Mouse (Mus musculus) liver, embryonic 12.5 days (tissue): Measurements from ENCODE around the gene Slc22a22. TPM values are rescaled to one million over a fixed set of nuclear protein-coding genes. Genes with fewer than 3 reads are reported as not detected.

Source experiments
- ATAC-seq: fragments of 200-750 bp; cut with Nextera tagmentation; 2 replicates; pipeline ENCODE4 v1.8.0; 2017; ENCODE audit warnings: moderate number of reproducible peaks, mild to moderate bottlenecking, moderate library complexity
- H3K27ac ChIP-seq: fragments of 300-500 bp; sonication (generic); 2 replicates; pipeline ENCODE4 v1.5.1; 2016; ENCODE audit warnings: mild to moderate bottlenecking
- H3K27me3 ChIP-seq: fragments of 300-500 bp; sonication (generic); replicated peaks from 2 replicates; pipeline ENCODE4 v1.6.1; 2016; ENCODE audit warnings: mild to moderate bottlenecking, moderate library complexity
- H3K36me3 ChIP-seq: fragments of 300-500 bp; sonication (generic); 2 replicates; pipeline ENCODE4 v1.6.1; 2016; ENCODE audit warnings: mild to moderate bottlenecking, moderate library complexity
- H3K4me1 ChIP-seq: fragments of 300-500 bp; sonication (generic); 2 replicates; pipeline ENCODE4 v1.6.1; 2016
- H3K4me2 ChIP-seq: fragments of 300-500 bp; sonication (generic); 2 replicates; pipeline ENCODE4 v1.6.1; 2016; ENCODE audit warnings: mild to moderate bottlenecking, moderate library complexity
- H3K4me3 ChIP-seq: fragments of 300-500 bp; sonication (generic); 2 replicates; pipeline ENCODE4 v1.5.1; 2016; ENCODE audit warnings: mild to moderate bottlenecking, moderate library complexity
- H3K9ac ChIP-seq: fragments of 300-500 bp; sonication (generic); 2 replicates; pipeline ENCODE4 v1.6.1; 2016; ENCODE audit warnings: mild to moderate bottlenecking, moderate library complexity
- H3K9me3 ChIP-seq: fragments of 300-500 bp; sonication (generic); replicated peaks from 2 replicates; pipeline ENCODE4 v1.6.1; 2016; ENCODE audit warnings: mild to moderate bottlenecking, moderate library complexity
- WGBS: fragments of 180-500 bp; shearing (Covaris S2); methylation state at CpG from one replicate; pipeline ENCODE4 v1.1.7; 2016; ENCODE audit not compliant: insufficient replicate concordance; 5-methylcytosine and 5-hydroxymethylcytosine counted together
- polyA plus RNA-seq: library from polyadenylated mRNA; unstranded; fragments of >200 nt; fragmentation: Nextera tagmentation; extraction: Ambion mirVana; gene quantifications from 2 replicates; pipeline ENCODE4 v1.2.1, GENCODE M21; 2016

Slc22a22 gene
- polyA plus RNA-seq, result not detected in 2 replicates

- H3K4me1 ChIP-seq, result no peaks in the 10 kb centered on the region
- H3K9me3 ChIP-seq, result no peaks in the 10 kb centered on the region
- H3K36me3 ChIP-seq, result no peaks in the 10 kb centered on the region
- no peak within 1 kb of the TSS for H3K9ac ChIP-seq
- 43% methylated on average over 2 of the region's 2 CpGs for WGBS
- H3K27me3 ChIP-seq, result no peaks in the 10 kb centered on the region
- no peak within 1 kb of the TSS for H3K4me2 ChIP-seq
- H3K27ac ChIP-seq, result no peak within 1 kb of the TSS
- no peak within 1 kb of the TSS for H3K4me3 ChIP-seq
- ATAC-seq, result no peak
Observed at GRCm38 (mm10) chr15:57477525-57477924, at the start of gene Slc22a22. TSS of gene Slc22a22 (minus strand) at chr15:57477625.

- H3K27ac ChIP-seq, result no peak overlapping the region
- no peaks in the 10 kb centered on the region for H3K36me3 ChIP-seq
- H3K9me3 ChIP-seq, result no peaks in the 10 kb centered on the region
- 69% methylated on average over 10 of the region's 10 CpGs for WGBS
- H3K4me3 ChIP-seq, result no peak overlapping the region
- no peak overlapping the region for H3K4me2 ChIP-seq
- no peak overlapping the region for H3K9ac ChIP-seq
- no peaks in the 10 kb centered on the region for H3K4me1 ChIP-seq
- H3K27me3 ChIP-seq, result no peaks in the 10 kb centered on the region
- ATAC-seq, result no peak
Observed at GRCm38 (mm10) chr15:57523510-57524298, 46.3 kb upstream of the Slc22a22 start.

DNA sequence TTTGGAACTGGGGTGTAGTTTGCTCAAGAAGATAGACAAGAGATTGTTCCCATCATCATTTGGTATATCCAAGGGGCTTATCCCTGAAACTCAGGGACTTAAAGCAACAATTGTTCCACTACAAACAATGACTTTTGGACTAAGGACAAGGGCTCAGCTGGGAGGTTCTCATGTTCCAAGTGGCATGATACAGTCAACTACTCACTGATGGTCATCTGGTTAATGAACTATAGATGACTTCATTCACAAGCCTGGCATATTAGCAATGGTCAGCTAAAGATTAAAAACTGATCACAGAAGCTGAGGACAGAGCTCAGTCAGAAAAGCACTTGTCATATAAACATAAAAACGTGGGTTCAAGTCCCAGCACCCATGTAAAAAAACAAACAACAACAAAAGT, 44.7 kb upstream of the Slc22a22 start:
- Histone ChIP-seq H3K4me2 (no peak overlapping the region), H3K27ac (no peak overlapping the region), H3K27me3 (no peaks in the 10 kb centered on the region), H3K9ac (no peak overlapping the region), H3K4me3 (no peak overlapping the region), H3K9me3 (no peaks in the 10 kb centered on the region), H3K4me1 (no peaks in the 10 kb centered on the region), H3K36me3 (no peaks in the 10 kb centered on the region)
- ATAC-seq, result no peak
- WGBS, result 21% methylated on average over 1 of the region's 1 CpGs

DNA sequence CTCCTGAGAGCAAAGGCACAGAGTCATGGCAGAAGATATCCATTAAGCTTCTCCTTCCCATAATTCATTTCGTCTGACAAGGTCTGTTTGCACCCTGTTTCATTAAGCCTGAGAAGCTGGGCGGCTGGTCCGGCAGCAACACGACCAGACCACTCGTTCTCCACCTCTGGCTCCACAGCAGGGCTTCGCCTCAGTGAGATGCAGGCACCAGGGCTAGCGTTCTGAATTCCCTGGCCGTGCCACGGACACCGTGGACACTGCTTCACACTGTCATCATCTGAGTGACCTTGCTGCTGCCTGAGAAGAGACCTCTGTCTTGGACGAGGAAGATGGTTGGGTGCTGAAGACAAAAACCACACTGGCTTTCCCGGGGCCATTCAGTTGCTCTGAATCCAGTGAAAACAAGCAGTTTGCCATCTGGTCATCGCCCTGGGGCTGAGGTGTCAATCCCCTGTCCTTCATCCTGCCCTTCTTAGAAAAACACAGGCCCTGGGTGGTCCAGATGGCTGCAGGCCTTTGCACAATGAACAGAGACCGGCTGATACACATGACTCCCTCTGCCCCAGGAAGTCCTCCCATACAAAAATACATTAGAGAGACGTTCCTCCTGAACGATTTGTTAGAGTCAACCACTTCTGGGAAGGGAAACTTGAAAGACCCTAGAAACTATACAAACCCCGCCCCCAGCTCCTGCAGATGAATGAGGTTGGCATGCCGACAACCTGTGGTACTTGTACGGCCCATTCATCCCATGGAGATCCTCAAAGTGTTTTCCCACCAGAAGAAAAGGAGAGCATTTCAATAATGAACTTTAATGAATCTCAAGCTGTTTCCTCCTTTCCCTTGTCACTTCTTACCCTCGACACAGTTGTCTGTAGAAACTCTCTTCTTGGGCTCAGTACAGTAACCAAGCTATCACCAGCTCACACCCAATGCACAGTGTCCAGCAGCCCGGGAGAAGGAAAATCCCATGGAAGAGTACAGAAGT, 32.1 kb upstream of the Slc22a22 start:
- no peak for ATAC-seq
- H3K4me1 ChIP-seq, result no peaks in the 10 kb centered on the region
- WGBS, result 56% methylated on average over 21 of the region's 21 CpGs
- H3K36me3 ChIP-seq, result no peaks in the 10 kb centered on the region
- no peak overlapping the region for H3K9ac ChIP-seq
- H3K27me3 ChIP-seq, result no peaks in the 10 kb centered on the region
- H3K4me2 ChIP-seq, result no peak overlapping the region
- H3K4me3 ChIP-seq, result no peak overlapping the region
- no peaks in the 10 kb centered on the region for H3K9me3 ChIP-seq
- H3K27ac ChIP-seq, result no peak overlapping the region

DNA sequence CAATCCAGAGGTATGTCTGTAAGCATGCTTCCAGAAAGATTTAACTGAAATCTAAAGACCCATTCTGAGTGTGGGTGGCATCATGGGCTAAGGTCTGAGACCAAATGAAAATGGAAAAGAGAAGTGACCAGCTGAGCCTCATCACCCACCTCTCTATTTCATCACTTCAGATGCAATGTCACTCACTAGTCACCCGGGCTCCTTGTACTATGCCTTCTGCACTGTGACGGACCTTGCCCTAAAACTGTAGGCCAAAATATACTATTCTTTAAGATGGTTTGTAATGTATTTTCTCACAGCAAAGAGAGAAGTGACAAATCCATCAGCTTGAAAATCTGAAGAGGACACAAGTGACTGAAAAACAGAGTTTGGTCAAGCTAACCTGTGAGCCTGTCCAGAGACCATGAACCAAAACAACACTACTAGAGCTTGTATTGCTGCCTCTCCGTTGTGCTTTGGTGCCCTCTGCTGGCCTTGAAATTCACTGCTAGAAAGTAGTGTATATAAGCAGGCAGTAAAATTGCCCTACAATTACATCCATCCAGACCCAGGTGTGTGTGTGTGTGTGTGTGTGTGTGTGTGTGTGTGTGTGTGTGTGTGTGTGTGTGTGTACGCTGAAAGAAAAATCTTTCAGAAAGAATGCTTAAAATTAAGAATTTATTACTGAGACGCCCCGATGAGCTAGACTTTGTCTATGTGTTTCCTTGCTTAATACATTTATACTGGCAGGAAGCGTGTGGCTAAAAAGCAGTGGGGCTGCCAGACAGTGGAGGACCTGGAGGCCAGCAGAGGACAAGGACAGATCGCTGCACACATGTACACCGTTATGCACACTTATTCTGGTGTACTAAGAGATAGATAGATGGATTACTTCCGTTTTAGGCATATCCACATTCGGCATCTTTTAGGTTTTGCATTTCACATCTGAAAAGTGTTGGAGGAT, 31.1 kb upstream of the Slc22a22 start:
- Histone ChIP-seq H3K9ac (no peak overlapping the region), H3K4me2 (no peak overlapping the region), H3K4me3 (no peak overlapping the region), H3K27me3 (no peaks in the 10 kb centered on the region), H3K4me1 (no peaks in the 10 kb centered on the region), H3K9me3 (no peaks in the 10 kb centered on the region), H3K36me3 (no peaks in the 10 kb centered on the region), H3K27ac (no peak overlapping the region)
- 55% methylated on average over 11 of the region's 11 CpGs for WGBS
- no peak for ATAC-seq

DNA sequence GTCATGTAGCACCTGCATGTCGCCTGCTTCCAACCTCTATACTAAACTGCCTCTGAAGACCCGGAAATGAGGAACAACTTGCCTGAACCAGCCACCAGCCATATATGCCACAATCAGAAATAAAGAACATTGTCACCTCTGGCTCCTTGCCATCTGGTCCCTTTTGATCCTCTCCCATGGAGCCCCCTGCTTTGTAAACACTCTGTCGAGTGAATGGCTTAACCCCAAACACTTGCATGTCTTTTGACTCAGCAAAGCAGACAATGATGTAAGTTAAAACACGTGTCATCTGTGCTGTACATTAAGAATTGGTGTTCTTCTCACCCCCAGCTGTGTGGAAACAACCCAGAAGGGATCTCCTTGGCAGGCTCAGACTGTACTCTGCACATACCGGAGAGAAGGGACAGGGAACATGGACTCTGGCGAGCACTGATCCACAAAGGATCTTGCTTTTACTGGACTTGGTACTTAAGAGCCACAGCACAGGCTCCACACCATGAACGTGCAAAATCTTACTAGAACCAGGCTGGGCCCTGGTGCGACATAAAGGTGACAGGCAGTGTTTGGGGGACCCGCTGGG, 26.8 kb upstream of the Slc22a22 start:
- H3K27me3 ChIP-seq, result no peaks in the 10 kb centered on the region
- no peaks in the 10 kb centered on the region for H3K36me3 ChIP-seq
- H3K9ac ChIP-seq, result no peak overlapping the region
- H3K4me2 ChIP-seq, result no peak overlapping the region
- H3K4me3 ChIP-seq, result no peak overlapping the region
- no peak for ATAC-seq
- H3K4me1 ChIP-seq, result no peaks in the 10 kb centered on the region
- H3K27ac ChIP-seq, result no peak overlapping the region
- 53% methylated on average over 9 of the region's 9 CpGs for WGBS
- no peaks in the 10 kb centered on the region for H3K9me3 ChIP-seq

DNA sequence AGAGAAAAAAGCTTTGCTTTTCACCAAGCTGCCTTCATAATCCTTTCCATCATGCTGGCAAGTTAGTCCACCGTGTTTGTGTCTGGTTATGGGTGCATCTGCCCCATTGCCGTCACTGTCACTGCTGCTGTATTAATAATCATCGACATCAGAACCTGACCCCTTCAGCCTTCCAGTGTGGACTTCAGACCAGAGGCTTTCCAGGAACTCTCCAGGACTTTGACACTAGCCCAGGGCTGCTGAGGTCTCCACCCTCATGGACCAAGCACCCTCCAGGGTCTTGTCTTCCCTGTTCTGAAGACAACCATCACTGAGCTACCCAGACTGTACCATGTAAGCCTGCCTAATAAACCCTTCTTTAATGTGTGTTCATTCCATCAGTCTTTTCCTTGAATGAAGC, 26.2 kb upstream of the Slc22a22 start:
- WGBS, result 83% methylated on average over 3 of the region's 3 CpGs
- no peak overlapping the region for H3K9ac ChIP-seq
- no peaks in the 10 kb centered on the region for H3K4me1 ChIP-seq
- H3K9me3 ChIP-seq, result no peaks in the 10 kb centered on the region
- H3K4me2 ChIP-seq, result no peak overlapping the region
- no peak for ATAC-seq
- H3K27ac ChIP-seq, result no peak overlapping the region
- H3K36me3 ChIP-seq, result no peaks in the 10 kb centered on the region
- no peak overlapping the region for H3K4me3 ChIP-seq
- no peaks in the 10 kb centered on the region for H3K27me3 ChIP-seq

GRCm38 (mm10) chr15:57501559-57501958, 24.1 kb upstream of the Slc22a22 start:
- Histone ChIP-seq H3K36me3 (no peaks in the 10 kb centered on the region), H3K4me1 (no peaks in the 10 kb centered on the region), H3K27ac (no peak overlapping the region), H3K4me3 (no peak overlapping the region), H3K4me2 (no peak overlapping the region), H3K9me3 (no peaks in the 10 kb centered on the region), H3K27me3 (no peaks in the 10 kb centered on the region), H3K9ac (no peak overlapping the region)
- ATAC-seq, result no peak

DNA sequence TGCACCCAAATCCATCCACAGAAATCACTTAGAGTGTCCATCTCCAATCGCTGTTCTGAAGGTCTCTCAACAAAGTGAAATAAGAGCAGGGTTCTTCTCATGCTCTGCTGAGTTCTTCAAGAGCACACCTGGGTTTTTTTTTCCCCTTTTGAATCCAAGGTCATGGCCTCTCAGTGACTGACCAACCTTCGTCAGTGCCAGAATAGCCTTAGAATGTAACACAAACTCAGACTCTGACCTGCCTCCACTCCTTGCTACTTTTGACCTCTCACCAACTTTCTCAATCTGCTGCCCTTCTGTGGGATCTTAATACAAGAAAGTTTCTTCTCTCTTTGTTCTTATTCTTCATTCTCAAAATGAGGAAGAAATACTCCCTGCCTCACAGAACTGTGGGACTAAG, 18.7 kb upstream of the Slc22a22 start:
- Histone ChIP-seq H3K9me3 (no peaks in the 10 kb centered on the region), H3K4me3 (no peak overlapping the region), H3K4me2 (no peak overlapping the region), H3K9ac (no peak overlapping the region), H3K27me3 (no peaks in the 10 kb centered on the region), H3K27ac (no peak overlapping the region), H3K36me3 (no peaks in the 10 kb centered on the region), H3K4me1 (no peaks in the 10 kb centered on the region)
- no peak for ATAC-seq
- 65% methylated on average over 2 of the region's 2 CpGs for WGBS

DNA sequence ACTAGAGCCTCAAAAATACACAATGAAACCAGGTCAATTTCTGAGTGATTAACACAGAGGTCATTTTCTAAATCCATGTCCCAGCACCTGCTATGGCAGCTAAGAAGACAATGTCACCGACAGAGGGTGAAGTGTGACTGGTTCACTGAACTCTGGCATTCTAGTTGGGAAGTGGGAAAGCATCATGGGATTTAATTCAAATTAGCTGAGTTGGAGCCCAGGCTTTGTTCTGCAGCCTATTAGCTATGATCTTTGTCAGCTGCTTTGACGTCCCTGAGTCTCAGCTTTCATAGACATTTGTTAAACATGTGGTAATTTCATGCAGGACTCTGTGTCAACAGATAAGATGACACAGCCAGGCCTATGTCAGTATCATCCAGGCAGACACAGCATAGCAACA, 5.1 kb upstream of the Slc22a22 start:
- Histone ChIP-seq H3K27me3 (no peaks in the 10 kb centered on the region), H3K9me3 (no peaks in the 10 kb centered on the region), H3K9ac (no peak overlapping the region), H3K36me3 (no peaks in the 10 kb centered on the region), H3K4me2 (no peak overlapping the region), H3K4me1 (no peaks in the 10 kb centered on the region), H3K27ac (no peak overlapping the region), H3K4me3 (no peak overlapping the region)
- WGBS, result 56% methylated on average over 2 of the region's 2 CpGs
- ATAC-seq, result no peak

GRCm38 (mm10) chr15:57471648-57472047, 5.8 kb downstream of the Slc22a22 start:
- H3K4me1 ChIP-seq, result no peaks in the 10 kb centered on the region
- no peaks in the 10 kb centered on the region for H3K27me3 ChIP-seq
- H3K9me3 ChIP-seq, result no peaks in the 10 kb centered on the region
- H3K36me3 ChIP-seq, result no peaks in the 10 kb centered on the region
- H3K9ac ChIP-seq, result no peak overlapping the region
- 55% methylated on average over 3 of the region's 3 CpGs for WGBS
- ATAC-seq, result no peak
- H3K4me2 ChIP-seq, result no peak overlapping the region
- H3K4me3 ChIP-seq, result no peak overlapping the region
- H3K27ac ChIP-seq, result no peak overlapping the region
